Mouse (Mus musculus): ENCODE measurements around the gene Eln. TPM values are rescaled to one million over a fixed set of nuclear protein-coding genes. Genes with fewer than 3 reads are reported as not detected.

Eln gene
- polyA plus RNA-seq (2015; fragmentation: Nextera tagmentation; extraction: Ambion mirVana) = 49.7 and 53.8 TPM in 2 replicates

DNA sequence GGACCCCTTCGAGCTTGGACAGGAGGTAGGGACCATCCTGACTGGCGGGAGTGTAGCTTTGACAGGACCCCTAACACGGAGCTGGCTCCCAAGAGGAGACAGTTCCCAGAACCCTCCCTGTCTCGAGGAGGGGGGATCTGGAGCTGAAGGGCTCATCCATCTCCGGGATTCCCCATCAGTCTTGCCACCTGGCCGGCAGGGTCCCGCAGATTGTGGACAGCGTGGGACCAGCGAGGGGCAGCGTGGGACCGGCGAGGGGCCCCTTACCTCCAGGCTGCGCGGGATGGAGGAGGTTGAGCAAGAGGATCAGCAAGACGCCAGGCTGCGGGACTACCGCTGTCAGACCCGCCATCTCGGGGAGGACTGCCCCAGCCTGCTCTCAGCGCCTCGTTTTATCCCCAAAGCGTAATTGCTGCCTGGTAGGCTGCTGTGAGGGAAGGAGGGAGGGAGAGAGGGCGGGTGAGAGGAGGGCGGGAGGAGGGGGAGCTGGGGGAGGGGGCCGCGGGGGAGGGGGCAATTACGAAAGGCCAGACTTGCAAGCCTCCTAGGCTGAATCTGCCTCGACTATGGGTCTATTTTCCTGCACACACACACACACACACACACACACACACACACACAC is at the start of gene Eln:
Gene Eln (minus strand): TSS at position 434 of the 622 bp plus-strand sequence.
- ATAC-seq (ENCODE audit: low FRiP score, low read depth) = peak; percentile 62
- no peaks in the 10 kb centered on the region for H3K9me3 ChIP-seq
- peak within 1 kb of the TSS; percentile 83 for H3K4me2 ChIP-seq (replicated peaks)
- H3K27ac ChIP-seq = peak within 1 kb of the TSS; percentile 85
- H3K36me3 ChIP-seq = no peaks in the 10 kb centered on the region
- peak within 1 kb of the TSS; percentile 76 for H3K9ac ChIP-seq
- peak within 1 kb of the TSS; percentile 52 for H3K4me3 ChIP-seq
- WGBS = 2% methylated on average over 22 of the region's 28 CpGs
- H3K4me1 ChIP-seq = peaks cover 53% of the 10 kb centered on the region
- peaks cover 27% of the 10 kb centered on the region; the same call in 1 of the 2 replicates for H3K27me3 ChIP-seq

DNA sequence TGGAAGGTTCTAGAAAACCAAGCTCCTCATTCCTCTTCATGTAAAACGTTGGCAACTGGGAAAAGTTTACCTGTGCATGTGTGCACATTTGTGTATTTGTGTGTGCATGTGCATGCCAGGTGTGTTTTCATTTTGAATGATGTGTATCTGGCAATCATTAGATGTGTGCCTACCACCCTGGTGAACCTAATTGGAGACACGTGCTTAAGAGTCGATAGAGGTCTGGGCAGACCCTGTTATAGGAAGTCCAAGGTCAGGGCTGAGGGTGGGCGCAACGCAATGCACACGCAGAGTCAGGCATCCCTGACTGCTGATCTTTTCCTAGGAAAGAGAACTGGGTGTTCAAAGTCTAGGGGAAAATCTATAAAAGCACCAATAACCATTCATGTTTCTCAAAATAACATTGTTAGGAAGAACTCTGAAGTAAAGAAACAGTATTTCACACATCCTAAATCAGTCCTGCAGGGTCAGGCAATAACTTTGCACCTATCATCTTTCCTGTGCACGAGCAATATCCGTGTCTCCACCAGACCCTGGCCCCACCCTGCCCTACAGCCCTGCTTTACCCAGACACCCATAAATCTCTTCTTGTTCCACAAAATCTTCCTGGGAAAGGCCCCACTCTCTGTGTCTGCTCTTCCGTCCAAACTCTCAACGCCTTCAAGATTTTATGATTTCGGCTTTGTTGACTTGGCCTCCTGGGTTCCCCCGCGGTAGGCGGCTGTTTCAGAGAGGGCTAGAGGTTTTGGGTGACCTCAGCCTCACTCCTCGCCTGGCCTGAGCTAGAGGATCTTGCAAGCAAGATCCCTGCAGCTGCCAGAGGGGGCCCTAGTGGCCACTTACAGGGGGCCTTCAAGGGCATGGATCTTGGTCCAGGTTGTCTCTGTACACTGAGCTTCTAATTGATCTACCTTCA is 43.2 kb upstream of the Eln start:
- Histone ChIP-seq H3K9me3 (0 out of 2 replicates have a peak, but pooled peaks cover 11% of the 10 kb centered on the region), H3K27ac (no peak overlapping the region), H3K9ac (no peak overlapping the region), H3K36me3 (no peaks in the 10 kb centered on the region), H3K4me2 (replicated peaks) (no peak overlapping the region), H3K4me1 (peaks cover 42% of the 10 kb centered on the region), H3K4me3 (no peak overlapping the region), H3K27me3 (0 out of 2 replicates have a peak, but pooled peaks cover 5% of the 10 kb centered on the region)
- peak; percentile 70 for ATAC-seq (ENCODE audit: low FRiP score, low read depth)
- 20% methylated on average over 15 of the region's 15 CpGs for WGBS

DNA sequence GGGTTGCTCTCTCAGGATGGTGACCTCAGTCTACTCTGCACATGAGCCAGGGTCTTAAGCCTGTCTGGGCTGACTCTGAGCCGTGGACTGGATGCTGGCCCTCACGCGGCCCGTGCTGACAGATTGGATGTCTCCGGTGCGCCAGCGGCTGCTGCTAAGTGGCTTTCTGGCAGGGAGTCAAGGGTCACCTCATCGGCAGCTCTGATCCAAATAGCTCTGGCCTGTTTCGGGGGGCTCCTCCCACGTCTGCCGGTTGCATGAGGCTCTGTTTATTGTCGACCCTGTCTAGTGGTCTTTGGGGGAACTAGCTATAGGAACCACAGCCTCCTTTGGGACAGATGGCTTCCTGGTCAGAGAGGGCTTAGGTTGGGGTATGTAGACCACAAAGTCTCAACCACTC is 41.1 kb upstream of the Eln start:
- Histone ChIP-seq H3K27me3 (0 out of 2 replicates have a peak, but pooled peaks cover 5% of the 10 kb centered on the region), H3K4me1 (peaks cover 51% of the 10 kb centered on the region), H3K27ac (no peak overlapping the region; the same call in 1 of the 2 replicates), H3K9ac (no peak overlapping the region), H3K4me2 (replicated peaks) (no peak overlapping the region), H3K4me3 (no peak overlapping the region), H3K9me3 (0 out of 2 replicates have a peak, but pooled peaks cover 11% of the 10 kb centered on the region), H3K36me3 (no peaks in the 10 kb centered on the region)
- ATAC-seq (ENCODE audit: low FRiP score, low read depth) = no peak
- WGBS = 18% methylated on average over 12 of the region's 12 CpGs

DNA sequence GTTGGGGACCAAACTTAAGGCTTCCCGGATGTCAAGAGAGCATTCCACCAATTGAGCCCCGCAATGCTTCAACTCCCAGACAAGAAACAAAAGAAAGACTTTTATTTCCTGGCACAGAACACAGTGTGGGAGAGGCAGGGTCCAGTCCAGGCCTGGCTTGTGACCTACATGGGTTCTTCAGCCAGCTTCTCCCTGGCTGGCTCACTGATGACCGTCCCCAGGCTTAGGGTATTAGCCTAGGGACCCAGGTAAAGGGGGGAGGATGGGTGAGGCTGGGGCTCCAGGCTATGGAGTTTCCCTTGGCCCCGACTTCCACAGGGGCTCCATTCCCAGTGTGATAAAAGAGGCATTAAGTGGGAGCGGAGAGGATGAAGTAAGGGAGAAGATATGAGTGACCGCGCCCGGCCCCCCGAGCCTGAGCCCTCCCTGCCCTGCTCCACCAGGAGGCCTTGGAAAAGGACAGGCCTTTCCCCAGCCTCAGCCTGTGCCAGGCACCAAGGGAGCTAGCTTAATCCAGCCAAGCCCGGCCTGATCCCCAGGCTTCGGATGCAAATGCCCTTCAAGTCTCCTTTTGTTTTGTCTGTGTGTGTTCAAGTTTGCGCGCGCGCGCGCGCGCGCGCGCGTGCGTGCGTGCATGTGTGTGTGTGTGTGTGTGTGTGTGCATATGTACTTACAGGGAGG is 38.7 kb upstream of the Eln start:
- Histone ChIP-seq H3K36me3 (no peaks in the 10 kb centered on the region), H3K27me3 (0 out of 2 replicates have a peak, but pooled peaks cover 5% of the 10 kb centered on the region), H3K9me3 (no peaks in the 10 kb centered on the region), H3K4me3 (no peak overlapping the region), H3K4me1 (peaks cover 47% of the 10 kb centered on the region), H3K9ac (0 out of 2 replicates have a peak overlapping the region, but pooled peaks have one; percentile 43), H3K4me2 (replicated peaks) (no peak overlapping the region), H3K27ac (no peak overlapping the region)
- 70% methylated on average over 25 of the region's 25 CpGs for WGBS
- no peak for ATAC-seq (ENCODE audit: low FRiP score, low read depth)

DNA sequence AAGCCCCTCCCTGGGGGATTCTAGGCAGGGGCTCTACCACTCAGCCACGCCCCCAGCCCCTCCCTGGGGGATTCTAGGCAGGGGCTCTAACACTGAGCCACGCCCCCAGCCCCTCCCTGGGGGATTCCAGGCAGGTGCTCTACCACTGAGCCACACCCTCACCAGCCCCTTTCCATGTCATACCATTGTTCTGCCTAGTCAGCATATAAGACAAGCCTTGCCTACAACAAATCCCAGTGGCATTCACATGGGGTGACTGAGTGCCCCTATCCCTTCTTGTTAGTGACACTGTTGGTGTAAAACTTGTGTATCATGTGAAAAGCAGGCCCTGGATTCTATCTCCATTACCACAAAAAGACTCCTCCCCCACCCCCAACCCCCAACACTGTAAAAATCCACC is 36.7 kb upstream of the Eln start:
- no peak overlapping the region for H3K4me3 ChIP-seq
- no peak overlapping the region for H3K4me2 ChIP-seq (replicated peaks)
- WGBS = 75% methylated on average over 2 of the region's 2 CpGs
- H3K4me1 ChIP-seq = peaks cover 33% of the 10 kb centered on the region
- ATAC-seq (ENCODE audit: low FRiP score, low read depth) = no peak
- H3K27me3 ChIP-seq = peaks cover 20% of the 10 kb centered on the region
- no peaks in the 10 kb centered on the region for H3K9me3 ChIP-seq
- no peak overlapping the region for H3K9ac ChIP-seq
- no peaks in the 10 kb centered on the region for H3K36me3 ChIP-seq
- no peak overlapping the region; the same call in 1 of the 2 replicates for H3K27ac ChIP-seq

GRCm38 (mm10) chr5:134780963-134781362 is 33.8 kb upstream of the Eln start:
- Histone ChIP-seq H3K36me3 (no peaks in the 10 kb centered on the region), H3K27me3 (peaks cover 20% of the 10 kb centered on the region), H3K4me2 (replicated peaks) (no peak overlapping the region), H3K27ac (no peak overlapping the region), H3K4me3 (no peak overlapping the region), H3K9me3 (0 out of 2 replicates have a peak, but pooled peaks cover 1% of the 10 kb centered on the region), H3K4me1 (peaks cover 27% of the 10 kb centered on the region), H3K9ac (no peak overlapping the region)
- ATAC-seq (ENCODE audit: low FRiP score, low read depth) = no peak

GRCm38 (mm10) chr5:134780146-134780545 is 33.0 kb upstream of the Eln start:
- 76% methylated on average over 2 of the region's 2 CpGs for WGBS
- no peak for ATAC-seq (ENCODE audit: low FRiP score, low read depth)
- 0 out of 2 replicates have a peak, but pooled peaks cover 5% of the 10 kb centered on the region for H3K9me3 ChIP-seq

GRCm38 (mm10) chr5:134776551-134776950 is 29.4 kb upstream of the Eln start:
- no peak overlapping the region for H3K27ac ChIP-seq
- no peak overlapping the region for H3K9ac ChIP-seq
- 23% methylated on average over 12 of the region's 12 CpGs for WGBS
- no peak for ATAC-seq (ENCODE audit: low FRiP score, low read depth)
- H3K27me3 ChIP-seq = peaks cover 23% of the 10 kb centered on the region
- no peak overlapping the region for H3K4me2 ChIP-seq (replicated peaks)
- no peak overlapping the region for H3K4me3 ChIP-seq
- H3K9me3 ChIP-seq = 0 out of 2 replicates have a peak, but pooled peaks cover 5% of the 10 kb centered on the region
- H3K4me1 ChIP-seq = peaks cover 21% of the 10 kb centered on the region
- H3K36me3 ChIP-seq = no peaks in the 10 kb centered on the region

More at GRCm38 (mm10) chr5:134780146-134780545, 33.0 kb upstream of the Eln start:
- Histone ChIP-seq H3K9ac (no peak overlapping the region), H3K27ac (no peak overlapping the region), H3K4me2 (replicated peaks) (no peak overlapping the region), H3K36me3 (no peaks in the 10 kb centered on the region), H3K4me3 (no peak overlapping the region), H3K27me3 (peaks cover 20% of the 10 kb centered on the region), H3K4me1 (peaks cover 23% of the 10 kb centered on the region)

DNA sequence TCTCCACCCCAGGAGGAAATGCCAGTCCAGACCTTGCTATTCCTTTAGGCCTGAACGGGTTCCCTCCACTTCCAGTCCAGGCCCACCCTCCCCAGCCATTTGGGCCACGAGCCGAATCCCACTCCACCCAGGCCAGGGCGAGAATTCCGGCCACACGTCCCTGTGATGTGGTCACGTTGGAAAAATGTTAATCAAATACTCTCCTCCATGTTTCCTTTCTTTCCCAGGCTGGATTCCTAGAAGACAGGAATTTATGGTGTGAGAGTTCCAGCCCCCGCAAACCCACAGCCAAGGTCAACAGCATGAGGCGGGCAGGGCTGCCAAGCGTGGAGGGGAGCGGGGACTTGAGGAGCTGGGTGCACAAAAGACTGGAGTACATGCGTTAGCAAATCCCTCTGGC is 25.4 kb upstream of the Eln start:
- Histone ChIP-seq H3K27ac (peak overlapping the region; percentile 55; the same call in 1 of the 2 replicates), H3K9me3 (0 out of 2 replicates have a peak, but pooled peaks cover 5% of the 10 kb centered on the region)
- 65% methylated on average over 12 of the region's 12 CpGs for WGBS

DNA sequence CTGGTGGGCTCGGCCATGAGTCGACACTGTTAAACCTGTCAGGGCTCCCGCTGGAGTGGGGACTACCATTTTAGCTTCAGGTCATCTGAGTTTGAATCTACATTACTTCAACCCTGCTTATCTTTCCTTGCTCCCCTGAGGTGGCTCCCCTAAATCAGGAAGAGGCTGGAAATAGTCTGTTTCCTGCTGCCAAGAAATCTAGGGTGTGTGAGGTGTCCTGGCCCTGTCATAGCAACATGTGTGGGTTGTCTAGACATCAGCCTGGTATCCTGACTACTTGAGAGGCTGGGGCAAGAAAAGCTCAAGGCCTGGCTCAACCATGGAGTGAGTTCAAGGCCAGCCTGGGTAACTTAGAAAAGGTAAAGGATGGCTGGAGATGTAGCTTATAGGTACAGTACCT is 24.6 kb upstream of the Eln start:
- no peak overlapping the region for H3K27ac ChIP-seq
- H3K4me3 ChIP-seq = no peak overlapping the region
- WGBS = 87% methylated on average over 3 of the region's 3 CpGs
- H3K4me2 ChIP-seq (replicated peaks) = no peak overlapping the region
- H3K9me3 ChIP-seq = 0 out of 2 replicates have a peak, but pooled peaks cover 5% of the 10 kb centered on the region
- H3K4me1 ChIP-seq = peaks cover 15% of the 10 kb centered on the region; the same call in 1 of the 2 replicates
- no peak overlapping the region; the same call in 1 of the 2 replicates for H3K9ac ChIP-seq
- no peaks in the 10 kb centered on the region for H3K36me3 ChIP-seq
- H3K27me3 ChIP-seq = peaks cover 5% of the 10 kb centered on the region; the same call in 1 of the 2 replicates
- ATAC-seq (ENCODE audit: low FRiP score, low read depth) = no peak; the same call in 1 of the 2 replicates

More for the DNA sequence above, 25.4 kb upstream of the Eln start:
- no peaks in the 10 kb centered on the region for H3K36me3 ChIP-seq
- peaks cover 9% of the 10 kb centered on the region for H3K27me3 ChIP-seq
- H3K9ac ChIP-seq = no peak overlapping the region
- H3K4me1 ChIP-seq = peaks cover 21% of the 10 kb centered on the region
- no peak overlapping the region for H3K4me2 ChIP-seq (replicated peaks)
- no peak; the same call in 1 of the 2 replicates for ATAC-seq (ENCODE audit: low FRiP score, low read depth)
- no peak overlapping the region for H3K4me3 ChIP-seq

GRCm38 (mm10) chr5:134769181-134769580 is 22.1 kb upstream of the Eln start:
- no peak overlapping the region for H3K4me2 ChIP-seq (replicated peaks)
- peaks cover 5% of the 10 kb centered on the region; the same call in 1 of the 2 replicates for H3K27me3 ChIP-seq
- H3K9me3 ChIP-seq = no peaks in the 10 kb centered on the region
- no peak for ATAC-seq (ENCODE audit: low FRiP score, low read depth)
- no peak overlapping the region for H3K4me3 ChIP-seq
- H3K36me3 ChIP-seq = no peaks in the 10 kb centered on the region
- no peak overlapping the region for H3K9ac ChIP-seq
- 0 out of 2 replicates have a peak, but pooled peaks cover 8% of the 10 kb centered on the region for H3K4me1 ChIP-seq
- no peak overlapping the region for H3K27ac ChIP-seq
- WGBS = 70% methylated on average over 7 of the region's 7 CpGs

Measured in limb, embryonic 13.5 days (tissue).